Mouse (Mus musculus) C2C12 (cell line): ENCODE results near the gene Lrch1.

Experiments
- CEBPB ChIP-seq: IDR thresholded peaks from one replicate; pipeline ENCODE4 v1.6.1; 2011; ENCODE audit warnings: low read depth, mild to moderate bottlenecking, control low read depth, moderate library complexity
- CTCF ChIP-seq: IDR thresholded peaks from one replicate; pipeline ENCODE4 v1.5.1; 2011; ENCODE audit not compliant: control insufficient read depth, insufficient read depth, insufficient read length
- FOSL1 ChIP-seq: IDR thresholded peaks from one replicate; pipeline ENCODE4 v1.8.0; 2011; ENCODE audit warnings: mild to moderate bottlenecking, low read length; ENCODE audit not compliant: poor library complexity, insufficient read depth, severe bottlenecking
- MAX ChIP-seq: IDR thresholded peaks from one replicate; pipeline ENCODE4 v1.6.1; 2011; ENCODE audit warnings: mild to moderate bottlenecking, control low read depth
- MYOD1 ChIP-seq: IDR thresholded peaks from one replicate; pipeline ENCODE4 v1.6.1; 2011; ENCODE audit warnings: low read depth; ENCODE audit not compliant: control insufficient read depth, insufficient read length
- MYOG ChIP-seq: IDR thresholded peaks from one replicate; pipeline ENCODE4 v1.6.1; 2011; ENCODE audit not compliant: control insufficient read depth, insufficient read length; ENCODE audit errors: extremely low read depth
- USF1 ChIP-seq: IDR thresholded peaks from one replicate; pipeline ENCODE4 v1.6.1; 2011; ENCODE audit warnings: low read depth, mild to moderate bottlenecking, control low read depth, moderate library complexity

- no peak for TF ChIP-seq CTCF
- no peak for TF ChIP-seq MAX
- TF ChIP-seq USF1 = no peak
- TF ChIP-seq CEBPB = no peak
- TF ChIP-seq MYOG = no peak
- TF ChIP-seq MYOD1 = no peak
- TF ChIP-seq FOSL1 = no peak
Measured at GRCm38 (mm10) chr14:74851866-74852265, 95.8 kb downstream of the Lrch1 start.
